Mouse (Mus musculus) cortical plate, adult 2 months (tissue): ENCODE measurements at regions not wholly inside any gene's neighbourhood (a gene's known extent, or its start where the extent isn't known, plus 50 kb on each side); places are given as distances from the start of the nearest gene placed in this dataset.

ENCODE experiments used
- CTCF ChIP-seq: fragments of 200-500 bp; IDR thresholded peaks from 2 replicates; pipeline ENCODE4 v1.5.1; 2011; ENCODE audit warnings: mild to moderate bottlenecking, control low read depth, low read length; ENCODE audit not compliant: insufficient read depth; ENCODE audit errors: extremely low read depth
- POLR2A ChIP-seq: fragments of 200-500 bp; IDR thresholded peaks from 2 replicates; pipeline ENCODE4 v1.6.1; 2011; ENCODE audit warnings: mild to moderate bottlenecking, low read length, control low read depth; ENCODE audit not compliant: insufficient read depth; ENCODE audit errors: extremely low read depth

GRCm38 (mm10) chr2:30723059-30723587 lies 80.3 kb downstream of the 1700001O22Rik start:
- no peak for TF ChIP-seq POLR2A
- TF ChIP-seq CTCF: no peak
